Mouse (Mus musculus): ENCODE data around the gene Ubr3. TPM values are rescaled to one million over a fixed set of nuclear protein-coding genes. Genes with fewer than 3 reads are reported as not detected.

Gene Ubr3
- total RNA-seq (2023) = 10 to 100 TPM; 40.7 to 41.2 TPM

GRCm38 (mm10) chr2:69897039-69897617, at the start of gene Ubr3:
TSS of gene Ubr3 (plus strand) at chr2:69897246.

DNA sequence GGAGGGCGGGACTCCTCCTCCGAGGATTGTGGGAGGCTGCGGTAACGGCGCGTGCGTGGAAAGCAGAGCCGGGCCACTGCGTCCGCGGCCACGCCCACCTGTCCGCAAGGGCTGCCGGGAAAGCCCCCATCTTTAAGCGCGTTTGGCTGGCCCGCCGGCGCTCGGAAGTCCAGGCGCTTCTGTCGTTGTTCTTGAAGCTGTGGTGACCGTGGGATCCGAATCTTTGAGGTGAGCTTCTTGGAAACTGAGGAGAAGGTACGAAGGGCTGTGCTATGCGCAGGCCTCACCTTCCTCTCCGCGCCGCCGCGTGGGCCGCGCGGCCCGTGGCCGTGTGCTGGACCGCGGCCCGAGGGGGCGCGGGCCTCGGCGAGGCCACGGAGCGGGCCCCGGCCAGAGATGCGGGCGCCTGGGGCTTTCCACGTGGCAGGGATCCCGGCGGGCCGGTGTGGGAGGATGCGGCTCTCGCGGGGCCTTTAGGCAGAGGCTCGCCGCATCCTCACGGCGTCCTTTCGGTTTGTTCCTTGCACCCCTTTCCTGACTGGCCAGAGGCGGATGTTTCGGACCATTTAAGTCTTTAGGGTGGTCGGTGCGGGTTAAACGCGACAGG, 35.5 kb upstream of the Ubr3 start, which contains the start of gene Ssb:
Gene Ssb, plus strand, starts transcription at position 78 of the 607 bp plus-strand sequence.

GRCm38 (mm10) chr2:69885451-69886305, 11.4 kb upstream of the Ubr3 start, which contains the start of gene Mettl5:
TSS of gene Mettl5 (minus strand) at chr2:69885615.

DNA sequence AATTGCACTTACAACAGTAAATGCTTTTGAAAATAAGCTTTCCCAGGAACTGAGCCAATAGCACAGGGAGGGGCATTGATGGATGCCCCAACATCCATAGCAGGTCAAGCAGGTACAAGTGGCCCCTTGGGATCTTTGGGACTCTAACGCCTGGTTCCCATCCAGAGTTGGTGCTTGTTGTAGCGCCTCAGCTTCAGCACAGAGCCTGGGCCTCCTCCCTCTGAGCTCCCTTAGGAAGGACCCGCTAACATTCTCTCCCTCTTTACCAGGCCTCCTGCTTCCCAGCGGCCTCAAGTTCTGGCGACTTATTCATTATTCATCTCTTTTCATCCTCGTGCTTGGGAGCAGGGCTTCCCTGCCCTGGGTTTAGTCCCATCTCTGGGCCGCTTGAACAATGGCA, 141.7 kb downstream of the Ubr3 start, which contains the start of gene Myo3b:
Gene Myo3b, plus strand, starts transcription at position 375 of the 400 bp plus-strand sequence.

Other genes starting within 250 kb of the Ubr3 start
- under 1 TPM; 0.20 to 0.31 TPM for gene Klhl41, start 227.1 kb upstream of the Ubr3 start, total RNA-seq (2023)
- gene Fastkd1, start 183.7 kb upstream of the Ubr3 start, total RNA-seq (2023) = 1 to 10 TPM; 4.8 to 5.3 TPM
- 10 to 100 TPM; 51.0 to 60.3 TPM for gene Ppig, start 174.7 kb upstream of the Ubr3 start, total RNA-seq (2023)
- 1 to 10 TPM in 1 of 2 experiments, under 1 TPM in 1; 0.51 to 1.4 TPM for gene Ccdc173, start 107.7 kb upstream of the Ubr3 start, total RNA-seq (2023)
- gene Phospho2, start 107.6 kb upstream of the Ubr3 start, total RNA-seq (2023) = 10 to 100 TPM; 18.6 to 21.2 TPM
- 1 to 10 TPM; 6.0 to 8.3 TPM for gene Klhl23, start 75.3 kb upstream of the Ubr3 start, total RNA-seq (2023)
- 10 to 100 TPM; 89.0 to 98.2 TPM for gene Ssb, start 35.7 kb upstream of the Ubr3 start, total RNA-seq (2023)
- 10 to 100 TPM in 1 of 2 experiments, 1 to 10 TPM in 1; 9.4 to 10.0 TPM for gene Mettl5, start 11.6 kb upstream of the Ubr3 start, total RNA-seq (2023)
- not detected for gene Myo3b, start 141.9 kb downstream of the Ubr3 start, total RNA-seq (2023)

Data from neutrophil, adult 83 days (primary cell).